Mouse (Mus musculus): ENCODE results near the gene Sox5. TPM values are rescaled to one million over a fixed set of nuclear protein-coding genes. Genes with fewer than 3 reads are reported as not detected.

Sox5 gene
- polyA plus RNA-seq, 1 experiment from 2014 or later, result 22.9 TPM

DNA sequence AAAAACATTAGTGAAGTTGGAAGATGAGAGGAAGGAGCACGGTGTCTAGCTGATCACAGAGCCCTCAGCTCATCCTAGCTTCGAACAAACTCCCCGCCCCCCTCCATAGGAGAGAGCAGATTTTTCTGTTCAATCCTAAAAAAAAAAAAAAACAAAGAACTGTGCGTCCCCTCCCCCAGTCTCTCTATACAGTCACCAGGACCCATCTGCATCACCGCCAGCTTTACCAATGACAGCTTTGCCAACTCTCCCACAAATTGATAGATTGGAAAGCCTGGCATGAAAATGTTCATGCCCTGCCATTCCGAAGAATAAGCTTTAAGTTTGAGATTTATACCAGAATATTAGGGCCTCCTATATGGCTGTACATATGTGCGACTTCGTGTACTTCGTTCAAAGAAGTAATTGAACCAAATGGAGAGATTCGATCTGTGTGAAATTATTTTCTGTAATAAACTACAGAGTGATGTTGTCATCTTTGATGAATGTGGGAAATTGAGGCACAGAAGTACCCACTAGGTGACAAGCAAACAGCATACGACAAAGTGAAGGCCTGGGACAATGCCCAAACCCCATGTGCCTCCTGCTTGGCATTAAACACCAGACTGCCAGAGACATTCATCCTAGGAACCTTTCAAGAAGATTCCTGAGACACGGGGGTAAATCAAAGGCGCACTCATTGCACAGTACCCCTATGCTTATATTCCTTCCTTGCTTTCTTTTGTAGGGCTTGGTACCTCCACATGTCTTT is 459.3 kb downstream of the Sox5 start:
- no peak for ATAC-seq (ENCODE audit: low read depth)

DNA sequence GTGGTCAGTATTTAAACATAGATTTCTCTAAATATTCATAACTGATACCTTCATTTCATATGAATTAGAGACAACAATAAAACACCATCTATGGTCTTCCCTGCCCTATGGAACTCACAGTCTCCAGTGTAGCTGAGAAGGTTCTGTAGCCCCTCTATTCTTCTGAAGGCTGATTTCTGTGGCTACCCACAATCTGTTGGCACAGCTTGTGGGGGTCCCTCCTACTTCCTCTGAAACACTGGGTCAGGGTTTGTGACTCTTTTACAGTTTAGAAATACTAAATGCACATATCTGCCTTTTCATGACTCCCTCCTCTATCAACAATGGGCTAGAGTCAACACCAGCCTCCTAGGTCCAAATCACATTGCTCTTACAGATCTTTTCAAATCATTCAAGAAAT is 461.4 kb downstream of the Sox5 start:
- Histone ChIP-seq H3K27me3 (ENCODE audit: control insufficient read depth, insufficient read depth, low read depth, low read length) (no peaks in the 10 kb centered on the region), H3K4me3 (ENCODE audit: low read length) (no peak overlapping the region), H3K4me2 (ENCODE audit: low read depth, low read length) (no peak overlapping the region), H3K36me3 (ENCODE audit: control insufficient read depth, insufficient read depth, low read length) (no peaks in the 10 kb centered on the region), H3K27ac (ENCODE audit: low read length) (no peak overlapping the region), H3K4me1 (replicated peaks; ENCODE audit: control insufficient read depth, insufficient read depth, low read length) (no peaks in the 10 kb centered on the region; the same call in 1 of the 2 replicates), H3K9ac (ENCODE audit: low read length) (no peak overlapping the region), H3K9me3 (ENCODE audit: control insufficient read depth, low read length) (no peaks in the 10 kb centered on the region)
- ATAC-seq (ENCODE audit: low read depth), result no peak

More for the DNA sequence above, 459.3 kb downstream of the Sox5 start:
- Histone ChIP-seq H3K36me3 (ENCODE audit: control insufficient read depth, insufficient read depth, low read length) (no peaks in the 10 kb centered on the region), H3K27me3 (ENCODE audit: control insufficient read depth, insufficient read depth, low read depth, low read length) (no peaks in the 10 kb centered on the region), H3K4me1 (replicated peaks; ENCODE audit: control insufficient read depth, insufficient read depth, low read length) (peaks cover 6% of the 10 kb centered on the region), H3K9me3 (ENCODE audit: control insufficient read depth, low read length) (no peaks in the 10 kb centered on the region), H3K4me3 (ENCODE audit: low read length) (no peak overlapping the region), H3K27ac (ENCODE audit: low read length) (no peak overlapping the region), H3K9ac (ENCODE audit: low read length) (no peak overlapping the region), H3K4me2 (ENCODE audit: low read depth, low read length) (no peak overlapping the region)
- WGBS, result 89% methylated on average over 13 of the region's 13 CpGs

DNA sequence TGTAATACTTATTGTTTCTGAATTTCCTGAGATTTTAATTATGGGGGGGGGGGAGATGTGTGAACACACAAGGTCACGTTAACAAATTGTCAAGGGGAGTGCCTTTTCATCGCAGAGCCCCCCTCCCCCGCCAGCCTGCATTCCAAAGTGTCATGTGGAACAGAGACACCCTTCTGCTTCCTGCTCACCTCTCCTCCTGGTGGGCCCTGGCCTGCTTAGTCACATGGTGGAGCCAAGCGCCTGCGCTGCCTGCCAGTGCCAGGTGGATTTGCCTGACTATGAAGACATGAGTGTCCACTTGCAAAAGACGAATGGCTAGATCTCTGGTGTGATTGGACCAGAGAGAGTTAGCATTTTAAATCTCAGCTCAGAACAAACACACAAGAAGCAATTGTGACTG is 462.1 kb downstream of the Sox5 start:
- H3K27me3 ChIP-seq (ENCODE audit: control insufficient read depth, insufficient read depth, low read depth, low read length), result no peaks in the 10 kb centered on the region
- 25% methylated on average over 6 of the region's 6 CpGs for WGBS
- no peak overlapping the region for H3K4me3 ChIP-seq (ENCODE audit: low read length)
- no peaks in the 10 kb centered on the region for H3K9me3 ChIP-seq (ENCODE audit: control insufficient read depth, low read length)
- no peak overlapping the region for H3K27ac ChIP-seq (ENCODE audit: low read length)
- no peaks in the 10 kb centered on the region; the same call in 1 of the 2 replicates for H3K4me1 ChIP-seq (replicated peaks; ENCODE audit: control insufficient read depth, insufficient read depth, low read length)
- no peaks in the 10 kb centered on the region for H3K36me3 ChIP-seq (ENCODE audit: control insufficient read depth, insufficient read depth, low read length)
- H3K4me2 ChIP-seq (ENCODE audit: low read depth, low read length), result no peak overlapping the region
- no peak for ATAC-seq (ENCODE audit: low read depth)
- no peak overlapping the region for H3K9ac ChIP-seq (ENCODE audit: low read length)

DNA sequence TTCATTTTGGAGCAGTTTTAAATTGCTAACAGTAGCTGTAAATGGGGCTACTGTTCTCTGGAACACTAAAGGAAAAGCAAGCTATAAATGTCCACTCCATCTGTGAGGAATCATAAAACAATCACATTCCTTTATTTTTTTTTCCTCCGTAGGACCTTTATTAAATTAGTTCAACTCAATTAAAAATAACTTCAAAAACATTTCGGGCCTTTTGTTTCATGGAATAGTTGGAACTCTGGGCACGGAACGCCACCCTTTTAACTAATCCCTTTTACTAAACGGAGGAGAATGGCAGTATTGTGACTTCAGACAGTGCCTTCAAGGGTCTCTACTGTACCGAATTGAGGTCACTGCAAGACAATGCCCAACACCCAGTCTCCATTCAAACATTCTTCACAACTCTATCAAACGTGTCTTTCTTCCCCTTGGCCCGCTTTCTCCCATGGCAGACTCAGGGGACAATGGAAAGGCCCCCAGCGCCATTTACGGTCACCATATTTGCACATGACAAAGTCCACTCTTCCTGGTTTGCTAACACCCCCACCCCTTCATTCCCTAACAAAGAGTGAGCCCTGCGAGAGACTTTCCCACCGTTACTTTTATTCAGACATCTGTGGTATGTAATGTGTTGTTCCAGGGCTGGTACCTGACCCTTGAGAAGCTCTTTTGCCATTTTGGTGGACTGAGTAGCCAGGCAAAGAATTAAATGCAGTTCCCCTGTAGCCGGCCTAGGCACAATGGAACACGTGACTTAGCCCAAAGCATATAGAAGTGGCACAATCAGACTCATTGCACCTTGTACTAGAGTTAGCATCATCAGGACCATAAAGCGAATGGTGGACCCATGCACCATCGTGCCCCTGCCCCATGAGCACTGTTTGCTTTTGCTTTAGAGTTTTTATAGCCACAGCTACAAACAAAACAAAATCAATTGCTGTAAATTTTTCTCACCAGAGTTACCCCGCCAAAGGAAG is 468.7 kb downstream of the Sox5 start:
- Histone ChIP-seq H3K9ac (ENCODE audit: low read length) (no peak overlapping the region), H3K9me3 (ENCODE audit: control insufficient read depth, low read length) (no peaks in the 10 kb centered on the region), H3K36me3 (ENCODE audit: control insufficient read depth, insufficient read depth, low read length) (no peaks in the 10 kb centered on the region), H3K27ac (ENCODE audit: low read length) (no peak overlapping the region), H3K4me2 (ENCODE audit: low read depth, low read length) (no peak overlapping the region), H3K27me3 (ENCODE audit: control insufficient read depth, insufficient read depth, low read depth, low read length) (no peaks in the 10 kb centered on the region), H3K4me1 (replicated peaks; ENCODE audit: control insufficient read depth, insufficient read depth, low read length) (no peaks in the 10 kb centered on the region), H3K4me3 (ENCODE audit: low read length) (no peak overlapping the region)
- 73% methylated on average over 17 of the region's 17 CpGs for WGBS
- no peak for ATAC-seq (ENCODE audit: low read depth)

DNA sequence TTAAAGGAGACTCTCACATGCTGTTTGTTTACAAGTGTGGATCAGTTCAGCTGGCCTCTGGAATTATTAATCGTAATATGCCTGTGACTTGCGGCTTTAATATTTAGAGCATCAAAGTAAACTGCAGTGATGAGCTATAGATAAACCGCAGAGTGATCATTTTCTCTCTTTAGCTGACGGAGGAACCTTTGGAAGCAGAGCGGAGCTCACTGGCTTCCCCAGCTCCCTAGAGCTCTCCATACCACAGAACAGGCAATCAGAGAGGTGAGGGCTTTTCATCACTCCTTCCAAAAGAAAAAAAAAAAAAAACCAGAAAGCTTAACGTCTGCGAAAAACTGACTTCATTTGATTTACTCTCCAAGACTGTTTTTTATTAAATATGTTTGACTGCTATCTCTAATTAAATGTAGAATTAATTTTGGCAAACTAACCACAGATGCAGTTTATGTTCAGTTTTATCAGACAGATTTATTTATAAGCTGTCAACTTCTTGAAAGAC is 469.4 kb downstream of the Sox5 start:
- H3K9ac ChIP-seq (ENCODE audit: low read length), result no peak overlapping the region
- no peaks in the 10 kb centered on the region for H3K27me3 ChIP-seq (ENCODE audit: control insufficient read depth, insufficient read depth, low read depth, low read length)
- H3K4me3 ChIP-seq (ENCODE audit: low read length), result no peak overlapping the region
- H3K9me3 ChIP-seq (ENCODE audit: control insufficient read depth, low read length), result no peaks in the 10 kb centered on the region
- no peak for ATAC-seq (ENCODE audit: low read depth)
- H3K36me3 ChIP-seq (ENCODE audit: control insufficient read depth, insufficient read depth, low read length), result no peaks in the 10 kb centered on the region
- no peak overlapping the region for H3K4me2 ChIP-seq (ENCODE audit: low read depth, low read length)
- no peak overlapping the region for H3K27ac ChIP-seq (ENCODE audit: low read length)
- WGBS, result 53% methylated on average over 7 of the region's 7 CpGs
- no peaks in the 10 kb centered on the region for H3K4me1 ChIP-seq (replicated peaks; ENCODE audit: control insufficient read depth, insufficient read depth, low read length)

DNA sequence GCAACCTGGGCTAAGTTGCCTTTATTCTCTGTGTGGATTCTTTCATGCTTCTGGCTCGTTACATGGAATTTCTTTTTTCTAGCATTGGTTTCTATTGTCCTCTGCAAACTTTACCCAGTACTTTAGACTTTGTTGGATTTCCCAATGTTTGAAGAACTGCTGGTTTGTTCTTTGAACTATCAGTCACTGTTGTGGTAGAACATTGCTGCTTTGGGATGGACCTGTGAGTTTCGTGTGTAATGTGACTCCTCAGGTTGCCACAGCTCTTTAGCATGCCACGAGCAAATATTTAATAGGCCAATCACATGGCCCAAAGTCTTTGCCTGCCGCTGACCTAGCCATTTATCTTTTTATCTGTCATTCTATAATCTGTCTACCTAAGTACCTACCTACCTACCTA is 470.0 kb downstream of the Sox5 start:
- no peaks in the 10 kb centered on the region for H3K36me3 ChIP-seq (ENCODE audit: control insufficient read depth, insufficient read depth, low read length)
- no peak overlapping the region for H3K4me2 ChIP-seq (ENCODE audit: low read depth, low read length)
- H3K4me1 ChIP-seq (replicated peaks; ENCODE audit: control insufficient read depth, insufficient read depth, low read length), result no peaks in the 10 kb centered on the region
- no peaks in the 10 kb centered on the region for H3K27me3 ChIP-seq (ENCODE audit: control insufficient read depth, insufficient read depth, low read depth, low read length)
- H3K4me3 ChIP-seq (ENCODE audit: low read length), result no peak overlapping the region
- no peak for ATAC-seq (ENCODE audit: low read depth)
- 50% methylated on average over 4 of the region's 4 CpGs for WGBS
- no peak overlapping the region for H3K9ac ChIP-seq (ENCODE audit: low read length)
- no peak overlapping the region for H3K27ac ChIP-seq (ENCODE audit: low read length)
- no peaks in the 10 kb centered on the region for H3K9me3 ChIP-seq (ENCODE audit: control insufficient read depth, low read length)

DNA sequence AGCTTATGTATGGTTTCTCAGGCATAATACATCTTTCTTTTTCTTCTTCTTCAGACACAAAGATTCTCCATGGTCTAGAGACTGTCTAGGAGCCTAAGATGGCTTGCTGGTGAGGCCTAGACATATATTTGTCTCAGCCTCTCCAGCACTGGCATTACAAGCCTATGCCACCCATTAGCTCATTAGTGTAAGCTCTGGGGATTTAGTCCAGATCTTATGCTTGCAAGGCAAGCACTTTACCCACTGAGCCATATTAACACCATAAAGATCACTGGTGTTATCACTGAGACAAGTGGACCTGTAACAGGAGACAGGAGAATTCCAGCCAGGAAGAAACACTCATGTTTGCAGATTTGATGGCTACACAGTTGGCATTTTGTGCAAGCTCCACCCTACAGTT is 472.6 kb downstream of the Sox5 start:
- Histone ChIP-seq H3K4me3 (ENCODE audit: low read length) (no peak overlapping the region), H3K4me1 (replicated peaks; ENCODE audit: control insufficient read depth, insufficient read depth, low read length) (no peaks in the 10 kb centered on the region), H3K4me2 (ENCODE audit: low read depth, low read length) (no peak overlapping the region), H3K36me3 (ENCODE audit: control insufficient read depth, insufficient read depth, low read length) (no peaks in the 10 kb centered on the region), H3K27ac (ENCODE audit: low read length) (no peak overlapping the region), H3K9ac (ENCODE audit: low read length) (no peak overlapping the region), H3K27me3 (ENCODE audit: control insufficient read depth, insufficient read depth, low read depth, low read length) (no peaks in the 10 kb centered on the region), H3K9me3 (ENCODE audit: control insufficient read depth, low read length) (no peaks in the 10 kb centered on the region)
- ATAC-seq (ENCODE audit: low read depth), result no peak

DNA sequence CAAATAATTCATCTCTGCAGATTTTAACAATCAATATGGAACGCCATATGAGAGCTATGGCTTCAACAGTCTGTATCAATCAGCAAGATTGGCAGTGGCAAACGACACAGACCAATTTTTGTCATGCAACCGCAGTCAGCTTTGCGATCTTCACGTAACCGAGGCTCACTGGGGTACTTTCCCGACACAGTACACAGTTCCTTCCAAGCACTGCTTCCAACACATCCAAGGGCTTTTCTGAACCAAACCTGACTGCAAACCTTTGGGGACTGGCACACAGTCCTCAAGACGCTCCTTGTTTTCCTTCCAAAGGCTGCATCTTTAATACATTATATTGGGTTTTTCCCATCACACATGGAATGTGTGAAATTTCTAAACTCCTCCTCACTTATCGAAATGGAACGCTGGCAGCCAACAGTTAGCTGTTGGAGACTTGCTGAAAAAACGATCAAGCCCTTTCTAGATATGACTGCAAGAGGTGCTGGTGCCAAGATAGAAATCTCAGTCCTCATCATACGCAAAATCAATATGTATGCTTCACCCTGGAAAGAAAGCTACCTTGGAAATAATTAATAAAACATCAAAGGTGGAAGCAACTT is 474.1 kb downstream of the Sox5 start:
- H3K4me3 ChIP-seq (ENCODE audit: low read length), result no peak overlapping the region

DNA sequence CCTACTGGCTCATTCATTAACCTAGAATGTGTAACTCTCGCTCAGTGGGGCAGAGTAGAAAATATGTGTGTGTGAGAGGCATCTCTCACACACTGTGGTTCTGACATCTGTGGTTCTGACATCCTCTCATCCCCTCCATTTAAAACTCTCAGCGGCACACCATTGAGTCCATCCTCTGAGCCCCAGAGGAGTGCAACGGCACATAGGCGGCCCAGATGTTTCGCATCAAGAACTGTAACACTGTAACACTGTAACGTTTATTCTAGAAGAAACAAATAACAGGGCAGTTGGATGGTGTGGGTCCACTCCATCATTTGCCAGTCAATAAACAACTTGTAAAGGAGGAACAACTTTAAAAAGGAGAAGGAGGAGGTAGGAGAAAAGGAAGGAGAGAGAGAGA is 479.0 kb downstream of the Sox5 start:
- peak; percentile 45; the same call in 1 of the 2 replicates for ATAC-seq (ENCODE audit: low read depth)
- Histone ChIP-seq H3K36me3 (ENCODE audit: control insufficient read depth, insufficient read depth, low read length) (no peaks in the 10 kb centered on the region), H3K9ac (ENCODE audit: low read length) (no peak overlapping the region), H3K4me1 (replicated peaks; ENCODE audit: control insufficient read depth, insufficient read depth, low read length) (peaks cover 3% of the 10 kb centered on the region; the same call in 1 of the 2 replicates), H3K27me3 (ENCODE audit: control insufficient read depth, insufficient read depth, low read depth, low read length) (no peaks in the 10 kb centered on the region), H3K4me2 (ENCODE audit: low read depth, low read length) (no peak overlapping the region), H3K27ac (ENCODE audit: low read length) (no peak overlapping the region), H3K4me3 (ENCODE audit: low read length) (no peak overlapping the region), H3K9me3 (ENCODE audit: control insufficient read depth, low read length) (no peaks in the 10 kb centered on the region)
- WGBS, result 61% methylated on average over 6 of the region's 6 CpGs

More for the DNA sequence above, 474.1 kb downstream of the Sox5 start:
- Histone ChIP-seq H3K27me3 (ENCODE audit: control insufficient read depth, insufficient read depth, low read depth, low read length) (no peaks in the 10 kb centered on the region), H3K9ac (ENCODE audit: low read length) (no peak overlapping the region), H3K4me2 (ENCODE audit: low read depth, low read length) (no peak overlapping the region), H3K4me1 (replicated peaks; ENCODE audit: control insufficient read depth, insufficient read depth, low read length) (no peaks in the 10 kb centered on the region), H3K9me3 (ENCODE audit: control insufficient read depth, low read length) (no peaks in the 10 kb centered on the region), H3K36me3 (ENCODE audit: control insufficient read depth, insufficient read depth, low read length) (no peaks in the 10 kb centered on the region), H3K27ac (ENCODE audit: low read length) (no peak overlapping the region)
- WGBS, result 89% methylated on average over 12 of the region's 12 CpGs
- ATAC-seq (ENCODE audit: low read depth), result no peak
